Mouse (Mus musculus): ENCODE data around the gene Gm49340. TPM values are rescaled to one million over a fixed set of nuclear protein-coding genes. Genes with fewer than 3 reads are reported as not detected.
"Not testable (repeated sequence)": the region's sequence is repeated elsewhere in the genome, so short reads cannot be mapped to it uniquely, and the experiment has no call there.

The Gm49340 gene
- polyA plus RNA-seq, 1 experiment from 2014 or later, result not detected

DNA sequence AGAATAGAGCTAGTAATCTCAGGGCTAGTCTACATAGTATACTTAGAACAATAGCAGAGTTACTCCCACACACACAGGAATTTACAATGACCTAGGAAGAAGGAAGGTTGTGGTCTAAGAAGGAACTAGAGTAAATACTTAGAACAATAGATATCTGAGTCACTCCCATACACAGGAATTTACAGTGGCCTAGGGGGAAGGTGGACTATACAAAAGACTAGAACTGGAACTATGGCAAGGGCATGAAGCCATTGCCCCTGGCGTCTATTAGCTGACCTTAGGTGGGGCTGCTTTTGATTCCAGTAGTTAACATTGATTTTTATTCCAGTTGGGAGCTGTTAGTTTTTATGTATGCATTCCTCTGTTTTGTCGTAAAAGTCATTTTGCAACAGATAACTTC is 11.0 kb upstream of the Gm49340 start:
- H3K9me3 ChIP-seq (replicated peaks; ENCODE audit: control insufficient read depth, low read length); H3K4me2 ChIP-seq (ENCODE audit: low read depth, low read length); H3K27me3 ChIP-seq (ENCODE audit: control insufficient read depth, insufficient read depth, low read depth, low read length); H3K27ac ChIP-seq (ENCODE audit: low read length); ATAC-seq (ENCODE audit: low read depth); H3K36me3 ChIP-seq (ENCODE audit: control insufficient read depth, insufficient read depth); H3K4me3 ChIP-seq (ENCODE audit: low read depth, low read length); H3K4me1 ChIP-seq (ENCODE audit: control insufficient read depth, low read depth, low read length); H3K9ac ChIP-seq (ENCODE audit: low read depth, low read length): not testable (repeated sequence)
- 51% methylated on average over 2 of the region's 2 CpGs for WGBS (ENCODE audit: insufficient replicate concordance)

DNA sequence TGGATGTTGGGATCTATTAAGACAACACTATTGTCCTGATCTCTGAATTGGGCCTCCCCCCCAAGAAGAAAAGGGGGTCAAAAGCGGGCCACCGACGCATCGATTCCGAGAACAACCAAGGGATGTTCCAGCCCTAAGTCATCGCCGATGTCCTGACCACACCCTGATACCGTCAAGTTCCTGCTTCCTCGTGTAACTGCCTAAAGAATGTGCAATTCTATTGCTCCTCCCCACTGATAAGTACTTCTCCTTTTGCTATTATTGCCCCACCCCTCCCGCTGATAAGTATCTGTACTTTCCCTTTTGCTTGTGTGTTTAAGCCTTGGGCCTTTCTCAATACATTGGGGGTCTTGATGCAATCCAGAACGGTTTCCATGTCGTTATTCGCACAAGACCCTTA is 8.5 kb upstream of the Gm49340 start:
- not testable (repeated sequence) for H3K36me3 ChIP-seq (ENCODE audit: control insufficient read depth, insufficient read depth); H3K4me2 ChIP-seq (ENCODE audit: low read depth, low read length); H3K9ac ChIP-seq (ENCODE audit: low read depth, low read length); H3K27me3 ChIP-seq (ENCODE audit: control insufficient read depth, insufficient read depth, low read depth, low read length); H3K9me3 ChIP-seq (replicated peaks; ENCODE audit: control insufficient read depth, low read length); H3K4me3 ChIP-seq (ENCODE audit: low read depth, low read length); H3K27ac ChIP-seq (ENCODE audit: low read length); H3K4me1 ChIP-seq (ENCODE audit: control insufficient read depth, low read depth, low read length); ATAC-seq (ENCODE audit: low read depth)
- 70% methylated on average over 13 of the region's 13 CpGs for WGBS (ENCODE audit: insufficient replicate concordance)

DNA sequence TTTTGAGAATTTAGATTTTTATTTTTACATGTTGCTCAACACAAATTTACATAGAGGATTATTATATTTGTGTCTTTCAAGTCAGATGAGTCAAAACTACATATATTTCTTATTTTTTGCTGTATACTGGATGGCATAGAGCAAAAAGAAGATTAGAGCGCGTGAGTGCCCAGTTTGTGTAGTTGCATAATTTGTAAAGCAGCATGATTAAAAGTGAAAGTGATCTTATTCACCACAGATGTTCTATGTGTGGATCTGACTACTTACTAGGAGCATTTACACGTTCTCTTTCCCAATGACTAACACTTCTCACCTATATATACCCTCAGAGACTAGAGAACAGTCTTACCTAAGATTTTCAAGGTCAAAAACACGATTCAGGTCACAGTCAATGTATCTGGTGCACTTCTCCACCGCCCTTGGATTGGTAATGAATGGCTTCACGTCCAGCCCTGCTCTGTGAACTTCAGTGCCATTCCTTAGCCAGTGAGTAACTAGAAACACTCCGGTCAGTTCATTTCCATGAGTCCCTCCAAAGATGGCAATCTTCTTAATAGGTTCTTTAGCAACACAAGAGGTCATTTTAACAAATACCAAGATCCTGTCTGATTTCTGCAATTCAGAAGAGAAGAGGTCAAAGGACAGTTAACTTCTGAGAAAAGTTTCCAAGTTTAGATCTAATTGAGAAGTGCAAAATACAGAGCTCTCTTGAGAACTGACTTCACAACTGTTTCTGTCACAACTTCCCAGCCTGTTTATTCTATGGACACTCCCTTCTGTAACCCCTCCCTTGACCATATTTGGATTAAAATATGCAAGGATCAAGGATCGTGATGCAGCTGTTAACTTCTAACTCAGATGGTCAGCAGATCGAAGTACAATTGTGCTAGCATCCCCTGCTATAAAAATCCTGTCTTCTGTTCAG is 5.4 kb upstream of the Gm49340 start:
- Histone ChIP-seq H3K27ac (ENCODE audit: low read length) (peak overlapping the region; percentile 44), H3K4me1 (ENCODE audit: control insufficient read depth, low read depth, low read length) (no peaks in the 10 kb centered on the region), H3K9me3 (replicated peaks; ENCODE audit: control insufficient read depth, low read length) (no peaks in the 10 kb centered on the region), H3K9ac (ENCODE audit: low read depth, low read length) (no peak overlapping the region), H3K36me3 (ENCODE audit: control insufficient read depth, insufficient read depth) (no peaks in the 10 kb centered on the region), H3K4me3 (ENCODE audit: low read depth, low read length) (peak overlapping the region; percentile 19), H3K27me3 (ENCODE audit: control insufficient read depth, insufficient read depth, low read depth, low read length) (no peaks in the 10 kb centered on the region), H3K4me2 (ENCODE audit: low read depth, low read length) (peak overlapping the region; percentile 24)
- no peak for ATAC-seq (ENCODE audit: low read depth)
- WGBS (ENCODE audit: insufficient replicate concordance), result 51% methylated on average over 9 of the region's 9 CpGs

DNA sequence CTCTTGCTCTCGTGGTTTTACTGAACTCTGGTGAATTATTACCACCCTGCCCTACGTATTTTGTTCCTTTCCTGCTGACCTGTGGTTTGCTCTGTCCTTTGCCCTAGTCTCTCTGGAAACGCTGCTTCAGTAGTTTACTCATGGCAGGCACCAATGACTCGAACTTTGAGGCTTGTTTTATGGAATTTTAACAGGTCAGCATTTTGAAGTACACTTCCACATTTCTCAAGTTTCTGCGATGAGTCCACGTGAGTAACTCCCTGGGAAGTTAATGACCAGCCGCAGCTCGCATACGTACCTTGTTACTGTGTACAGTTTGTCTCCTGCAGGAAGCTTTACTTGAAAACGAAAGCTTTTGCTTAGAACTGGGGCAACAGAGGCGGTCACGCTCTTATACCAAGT is 3.1 kb upstream of the Gm49340 start:
- H3K27me3 ChIP-seq (ENCODE audit: control insufficient read depth, insufficient read depth, low read depth, low read length), result no peaks in the 10 kb centered on the region
- peak overlapping the region; percentile 31 for H3K4me3 ChIP-seq (ENCODE audit: low read depth, low read length)
- ATAC-seq (ENCODE audit: low read depth), result peak; percentile 91
- 25% methylated on average over 12 of the region's 12 CpGs for WGBS (ENCODE audit: insufficient replicate concordance)
- H3K4me1 ChIP-seq (ENCODE audit: control insufficient read depth, low read depth, low read length), result no peaks in the 10 kb centered on the region
- H3K36me3 ChIP-seq (ENCODE audit: control insufficient read depth, insufficient read depth), result no peaks in the 10 kb centered on the region
- no peak overlapping the region for H3K9ac ChIP-seq (ENCODE audit: low read depth, low read length)
- H3K4me2 ChIP-seq (ENCODE audit: low read depth, low read length), result no peak overlapping the region
- H3K9me3 ChIP-seq (replicated peaks; ENCODE audit: control insufficient read depth, low read length), result no peaks in the 10 kb centered on the region
- peak overlapping the region; percentile 2; the same call in 1 of the 2 replicates for H3K27ac ChIP-seq (ENCODE audit: low read length)

DNA sequence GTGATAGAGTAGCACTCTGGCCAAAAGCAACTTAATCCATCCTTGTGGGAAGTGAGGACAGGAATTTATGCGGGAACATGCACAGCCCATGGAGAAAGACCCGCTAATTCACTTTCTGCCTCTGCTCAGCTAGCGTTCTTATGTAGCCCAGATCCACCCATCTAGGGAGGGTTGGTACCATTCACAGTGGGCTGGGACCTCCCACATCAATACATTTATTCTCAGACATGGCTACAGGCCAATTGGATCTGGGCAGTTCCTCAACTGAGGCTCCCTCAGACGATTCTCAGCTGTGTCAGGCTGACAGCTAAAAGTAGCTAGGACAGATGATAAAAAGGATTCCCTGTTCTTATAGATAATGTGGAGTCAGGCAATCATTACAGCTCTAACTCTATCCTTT is 2.2 kb upstream of the Gm49340 start:
- ATAC-seq (ENCODE audit: low read depth), result no peak
- Histone ChIP-seq H3K36me3 (ENCODE audit: control insufficient read depth, insufficient read depth) (no peaks in the 10 kb centered on the region), H3K9ac (ENCODE audit: low read depth, low read length) (no peak overlapping the region), H3K27me3 (ENCODE audit: control insufficient read depth, insufficient read depth, low read depth, low read length) (no peaks in the 10 kb centered on the region), H3K4me2 (ENCODE audit: low read depth, low read length) (peak overlapping the region; percentile 30; the same call in 1 of the 2 replicates), H3K9me3 (replicated peaks; ENCODE audit: control insufficient read depth, low read length) (no peaks in the 10 kb centered on the region), H3K4me3 (ENCODE audit: low read depth, low read length) (no peak overlapping the region; the same call in 1 of the 2 replicates), H3K27ac (ENCODE audit: low read length) (0 out of 2 replicates have a peak overlapping the region, but pooled peaks have one; percentile 2), H3K4me1 (ENCODE audit: control insufficient read depth, low read depth, low read length) (no peaks in the 10 kb centered on the region)
- 61% methylated on average over 4 of the region's 4 CpGs for WGBS (ENCODE audit: insufficient replicate concordance)

DNA sequence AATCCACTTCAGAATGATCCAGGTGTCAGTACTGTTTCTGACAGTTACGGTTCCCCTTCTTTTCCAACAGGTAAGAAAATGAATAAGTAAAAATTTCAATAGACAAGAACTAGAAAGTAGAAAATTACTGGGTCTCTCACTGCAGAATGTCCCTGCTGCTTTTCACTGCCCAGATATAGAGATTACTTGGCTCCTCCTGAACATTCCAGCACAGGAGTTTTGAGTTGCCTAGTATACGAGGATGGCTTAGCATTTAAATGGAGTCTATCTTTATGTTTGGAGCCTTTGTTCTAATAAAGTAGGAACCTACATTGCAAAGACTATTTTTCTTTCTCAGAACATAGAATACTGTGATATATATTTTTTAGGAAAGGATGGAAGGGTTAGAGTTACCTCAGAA is 3.8 kb downstream of the Gm49340 start:
- no peak for ATAC-seq (ENCODE audit: low read depth)
- H3K4me3 ChIP-seq (ENCODE audit: low read depth, low read length), result no peak overlapping the region
- 58% methylated on average over 2 of the region's 2 CpGs for WGBS (ENCODE audit: insufficient replicate concordance)
- no peaks in the 10 kb centered on the region for H3K4me1 ChIP-seq (ENCODE audit: control insufficient read depth, low read depth, low read length)
- H3K27me3 ChIP-seq (ENCODE audit: control insufficient read depth, insufficient read depth, low read depth, low read length), result no peaks in the 10 kb centered on the region
- H3K9ac ChIP-seq (ENCODE audit: low read depth, low read length), result no peak overlapping the region
- H3K9me3 ChIP-seq (replicated peaks; ENCODE audit: control insufficient read depth, low read length), result no peaks in the 10 kb centered on the region
- H3K27ac ChIP-seq (ENCODE audit: low read length), result no peak overlapping the region
- no peaks in the 10 kb centered on the region for H3K36me3 ChIP-seq (ENCODE audit: control insufficient read depth, insufficient read depth)
- no peak overlapping the region for H3K4me2 ChIP-seq (ENCODE audit: low read depth, low read length)

DNA sequence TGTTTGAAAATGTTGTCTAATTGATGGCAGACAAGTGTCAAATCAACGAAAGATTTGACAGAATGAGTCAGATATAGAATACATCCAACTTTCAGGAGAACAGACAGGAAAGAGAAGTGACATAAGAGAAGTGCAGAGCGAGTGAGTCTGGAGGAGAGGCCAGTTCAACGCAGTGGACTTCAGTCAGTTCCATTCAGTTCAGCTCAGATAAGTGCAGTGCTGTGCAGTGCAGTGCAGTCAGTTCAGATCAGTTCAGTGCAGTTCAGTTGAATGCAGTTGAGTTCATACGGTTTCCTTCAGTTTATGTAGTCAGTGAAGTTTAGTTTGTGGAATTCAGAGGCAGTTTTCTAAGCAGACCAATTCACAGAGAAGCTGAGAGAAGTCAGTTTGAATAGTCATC is 7.4 kb downstream of the Gm49340 start:
- no peak overlapping the region for H3K9ac ChIP-seq (ENCODE audit: low read depth, low read length)
- ATAC-seq (ENCODE audit: low read depth), result no peak
- H3K9me3 ChIP-seq (replicated peaks; ENCODE audit: control insufficient read depth, low read length), result no peaks in the 10 kb centered on the region
- no peak overlapping the region for H3K4me2 ChIP-seq (ENCODE audit: low read depth, low read length)
- H3K4me3 ChIP-seq (ENCODE audit: low read depth, low read length), result no peak overlapping the region
- WGBS (ENCODE audit: insufficient replicate concordance), result 56% methylated on average over 4 of the region's 4 CpGs
- H3K36me3 ChIP-seq (ENCODE audit: control insufficient read depth, insufficient read depth), result no peaks in the 10 kb centered on the region
- H3K27ac ChIP-seq (ENCODE audit: low read length), result no peak overlapping the region
- no peaks in the 10 kb centered on the region for H3K4me1 ChIP-seq (ENCODE audit: control insufficient read depth, low read depth, low read length)
- H3K27me3 ChIP-seq (ENCODE audit: control insufficient read depth, insufficient read depth, low read depth, low read length), result no peaks in the 10 kb centered on the region

DNA sequence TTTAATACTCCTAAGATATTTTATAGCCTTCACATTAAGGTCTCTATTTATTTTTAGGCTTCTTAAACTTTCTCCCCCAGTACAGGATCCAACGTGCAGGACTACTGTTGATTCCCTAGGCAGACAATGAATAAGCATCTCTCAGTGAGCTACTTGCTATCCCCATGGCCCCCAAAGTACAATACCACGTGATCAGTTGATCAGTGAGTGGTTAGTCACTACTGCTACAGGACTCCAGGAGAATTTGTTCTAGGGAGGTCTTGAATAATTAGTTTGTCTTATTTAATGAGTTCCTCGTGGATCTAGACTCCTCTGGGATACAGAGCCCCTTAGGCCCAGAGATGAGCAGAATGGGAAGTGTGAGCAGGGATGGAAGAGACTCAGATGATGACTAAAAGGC is 20.9 kb downstream of the Gm49340 start, which contains the start of gene Olfr20:
TSS of gene Olfr20 (plus strand) at position 301 of the 400 bp plus-strand sequence.
- Histone ChIP-seq H3K9me3 (replicated peaks; ENCODE audit: control insufficient read depth, low read length) (no peaks in the 10 kb centered on the region), H3K27ac (ENCODE audit: low read length) (no peak within 1 kb of the TSS), H3K36me3 (ENCODE audit: control insufficient read depth, insufficient read depth) (no peaks in the 10 kb centered on the region), H3K4me1 (ENCODE audit: control insufficient read depth, low read depth, low read length) (no peaks in the 10 kb centered on the region), H3K27me3 (ENCODE audit: control insufficient read depth, insufficient read depth, low read depth, low read length) (no peaks in the 10 kb centered on the region), H3K9ac (ENCODE audit: low read depth, low read length) (no peak within 1 kb of the TSS), H3K4me2 (ENCODE audit: low read depth, low read length) (no peak within 1 kb of the TSS), H3K4me3 (ENCODE audit: low read depth, low read length) (no peak within 1 kb of the TSS)
- 19% methylated on average over 3 of the region's 3 CpGs for WGBS (ENCODE audit: insufficient replicate concordance)
- no peak for ATAC-seq (ENCODE audit: low read depth)

DNA sequence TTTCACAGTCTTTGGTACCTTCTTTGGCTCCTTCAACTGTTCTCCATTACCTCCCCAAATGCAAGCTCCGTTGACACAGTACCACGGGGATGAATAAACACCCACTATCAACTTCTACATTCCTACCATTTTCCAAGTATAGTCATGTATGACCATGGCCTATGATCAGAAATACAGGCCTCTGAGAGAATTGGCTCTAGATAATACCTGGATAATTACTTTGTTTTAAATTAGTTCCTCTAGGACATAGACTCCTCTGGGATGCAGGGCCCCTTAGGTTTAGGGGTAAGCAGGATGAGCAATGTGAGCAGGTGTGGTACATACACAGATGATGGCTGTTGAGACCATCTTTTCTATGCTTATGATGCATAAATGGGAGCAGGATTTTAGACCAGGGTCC is 41.4 kb downstream of the Gm49340 start, which contains the start of gene Olfr376:
TSS of gene Olfr376 (plus strand) at position 301 of the 400 bp plus-strand sequence.
- H3K9me3 ChIP-seq (replicated peaks; ENCODE audit: control insufficient read depth, low read length), result no peaks in the 10 kb centered on the region
- no peaks in the 10 kb centered on the region for H3K4me1 ChIP-seq (ENCODE audit: control insufficient read depth, low read depth, low read length)
- H3K9ac ChIP-seq (ENCODE audit: low read depth, low read length), result no peak within 1 kb of the TSS
- no peaks in the 10 kb centered on the region for H3K36me3 ChIP-seq (ENCODE audit: control insufficient read depth, insufficient read depth)
- no peak within 1 kb of the TSS for H3K4me3 ChIP-seq (ENCODE audit: low read depth, low read length)
- 54% methylated on average over 2 of the region's 2 CpGs for WGBS (ENCODE audit: insufficient replicate concordance)
- H3K27me3 ChIP-seq (ENCODE audit: control insufficient read depth, insufficient read depth, low read depth, low read length), result no peaks in the 10 kb centered on the region
- H3K4me2 ChIP-seq (ENCODE audit: low read depth, low read length), result no peak within 1 kb of the TSS
- H3K27ac ChIP-seq (ENCODE audit: low read length), result no peak within 1 kb of the TSS
- ATAC-seq (ENCODE audit: low read depth), result no peak
